Mouse (Mus musculus) ovary, adult 18-20 months (tissue): ENCODE results near the gene Bco2.

ENCODE experiments used
- DNase-seq: peaks from one replicate; pipeline ENCODE4 v3.0.0; 2022; ENCODE audit warnings: low spot score, mixed read lengths

Bco2 gene

DNA sequence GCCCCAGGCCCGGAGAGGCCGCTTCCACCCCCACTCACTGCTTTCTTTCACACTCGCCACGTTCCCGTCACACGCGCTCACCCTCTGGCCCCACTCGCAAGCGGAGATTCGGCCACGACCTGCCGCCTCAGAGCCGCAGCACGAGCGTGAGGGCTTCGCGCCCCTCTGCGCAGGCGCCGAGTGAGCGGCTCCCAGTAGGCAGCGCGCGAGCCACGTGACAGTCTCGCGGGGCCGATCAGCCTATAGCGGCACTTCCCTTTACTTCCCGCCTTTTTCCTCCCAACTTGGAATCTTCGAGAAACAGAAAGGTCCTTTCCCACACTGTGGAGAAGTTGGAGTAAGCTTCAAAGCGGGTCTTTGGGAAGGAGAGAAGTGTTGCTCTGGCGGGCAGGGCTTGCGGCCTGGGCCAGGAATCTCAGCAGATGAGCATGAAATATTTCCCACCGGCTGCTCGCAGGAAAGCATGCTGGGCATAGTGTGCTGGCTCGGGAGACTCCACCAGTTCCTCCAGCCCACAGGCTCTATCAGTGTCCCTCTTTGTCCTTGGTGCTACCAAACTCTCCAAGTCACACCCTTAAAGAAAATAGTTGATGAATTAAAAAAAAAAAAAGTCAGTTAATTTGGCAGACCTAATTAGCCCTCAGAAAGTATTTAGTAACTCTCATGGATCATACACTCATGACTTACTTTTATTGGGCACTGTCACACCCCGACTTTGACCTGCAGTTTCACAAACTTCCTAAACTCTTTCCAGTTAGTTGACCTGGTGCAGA, 6.3 kb upstream of the Bco2 start, which contains the start of gene Tex12:
Gene Tex12 (minus strand): TSS at position 181 of the 773 bp plus-strand sequence.
- DNase-seq: no peak

DNA sequence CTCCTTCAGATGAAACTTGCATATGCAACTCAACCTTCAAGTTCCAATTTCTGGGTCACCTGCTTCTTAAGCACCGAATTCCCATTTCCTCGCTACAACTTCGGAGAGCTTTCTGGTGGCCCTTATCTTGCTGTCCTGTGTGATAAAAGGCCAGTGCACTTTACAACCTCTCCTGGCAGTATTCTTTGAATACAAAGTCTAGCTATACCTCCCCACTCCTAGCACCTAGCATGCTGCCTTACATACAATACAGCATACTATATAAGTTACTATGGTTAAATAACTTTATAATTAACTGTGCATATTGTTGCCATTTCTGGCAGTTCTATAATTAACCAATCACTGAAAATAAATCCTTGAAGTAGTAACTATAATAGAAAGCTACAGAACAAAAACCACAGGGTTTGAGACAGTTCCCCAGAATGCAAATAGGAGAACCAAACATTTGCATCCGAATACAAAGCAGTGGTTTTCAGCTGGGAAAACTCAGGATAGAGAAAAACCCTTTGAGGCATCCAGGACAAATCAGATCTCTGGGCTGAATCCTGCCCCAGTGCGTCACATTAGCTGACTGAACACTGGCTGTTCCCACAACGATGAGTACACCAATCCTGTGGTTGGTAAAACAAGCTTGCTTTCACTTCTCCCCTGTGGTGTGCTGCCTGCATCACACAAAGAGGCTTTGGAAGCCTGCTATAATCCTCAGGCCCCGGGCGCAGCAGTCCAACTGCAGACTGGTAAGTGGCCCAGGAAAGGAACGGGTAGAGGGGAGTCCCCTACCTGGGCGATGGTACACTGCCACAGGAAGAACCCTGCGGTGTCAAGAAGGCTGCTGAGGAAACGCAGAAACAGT, 514 bp downstream of the Bco2 start, which contains the start of gene Il18:
Gene Il18 (plus strand): TSS at position 587 of the 853 bp plus-strand sequence.
- peak; percentile 24 for DNase-seq

DNA sequence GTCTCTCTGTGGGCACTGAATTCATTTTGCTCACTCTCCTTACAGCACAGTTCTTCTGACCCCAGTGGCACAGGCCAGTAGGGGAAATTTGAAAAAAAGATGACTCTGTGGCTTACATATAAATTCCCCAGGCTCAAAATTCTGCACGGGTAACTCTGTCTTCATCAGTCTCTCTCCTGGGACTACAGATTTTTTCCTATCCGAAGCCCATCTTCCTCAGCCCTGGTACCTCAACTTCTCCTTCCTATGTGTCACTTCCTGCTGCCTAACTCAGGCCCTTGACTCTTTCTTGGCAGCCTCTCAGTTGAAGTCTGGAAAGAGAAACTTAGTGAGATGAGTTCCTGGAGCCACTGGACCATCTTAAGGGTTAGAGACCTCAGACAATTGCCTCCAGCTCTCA, 1.4 kb downstream of the Bco2 start:
- no peak for DNase-seq

DNA sequence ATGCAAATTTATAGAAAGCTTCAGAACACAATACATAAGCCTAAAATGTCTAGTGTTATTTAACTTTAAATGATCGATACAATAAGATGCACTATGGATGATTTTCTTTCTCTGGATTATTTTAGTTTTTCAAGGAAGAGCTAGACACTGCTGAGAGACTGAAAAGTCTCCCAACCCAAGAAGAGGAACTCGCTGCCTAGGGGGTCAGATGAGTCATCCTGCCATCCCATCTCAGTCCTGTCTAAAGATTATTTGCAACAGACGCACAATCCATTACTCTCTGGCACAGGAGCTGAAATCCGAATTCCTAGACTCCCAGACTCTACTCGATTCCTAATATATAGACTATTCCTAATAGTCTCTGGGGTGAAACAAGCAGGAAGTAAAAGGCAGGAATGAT, 2.8 kb downstream of the Bco2 start:
- DNase-seq: no peak

DNA sequence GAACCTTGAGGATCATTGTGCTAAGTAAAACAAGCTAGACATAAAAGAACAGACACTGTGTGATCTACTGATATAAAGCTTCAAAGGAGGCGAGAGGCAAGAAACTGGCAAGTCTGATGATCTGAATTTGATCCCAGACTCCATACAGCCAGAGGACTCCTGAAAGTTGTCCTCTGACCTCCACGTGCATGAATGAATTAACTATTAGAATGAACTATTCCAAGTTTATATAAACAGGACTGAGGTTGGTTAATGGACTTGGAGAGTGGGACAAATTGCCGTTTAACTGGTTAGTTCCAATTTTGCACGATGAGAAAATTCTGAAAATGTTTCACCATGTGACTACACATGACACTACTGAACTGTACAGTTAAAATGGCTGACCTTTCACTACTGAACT, 6.0 kb downstream of the Bco2 start:
- no peak for DNase-seq

DNA sequence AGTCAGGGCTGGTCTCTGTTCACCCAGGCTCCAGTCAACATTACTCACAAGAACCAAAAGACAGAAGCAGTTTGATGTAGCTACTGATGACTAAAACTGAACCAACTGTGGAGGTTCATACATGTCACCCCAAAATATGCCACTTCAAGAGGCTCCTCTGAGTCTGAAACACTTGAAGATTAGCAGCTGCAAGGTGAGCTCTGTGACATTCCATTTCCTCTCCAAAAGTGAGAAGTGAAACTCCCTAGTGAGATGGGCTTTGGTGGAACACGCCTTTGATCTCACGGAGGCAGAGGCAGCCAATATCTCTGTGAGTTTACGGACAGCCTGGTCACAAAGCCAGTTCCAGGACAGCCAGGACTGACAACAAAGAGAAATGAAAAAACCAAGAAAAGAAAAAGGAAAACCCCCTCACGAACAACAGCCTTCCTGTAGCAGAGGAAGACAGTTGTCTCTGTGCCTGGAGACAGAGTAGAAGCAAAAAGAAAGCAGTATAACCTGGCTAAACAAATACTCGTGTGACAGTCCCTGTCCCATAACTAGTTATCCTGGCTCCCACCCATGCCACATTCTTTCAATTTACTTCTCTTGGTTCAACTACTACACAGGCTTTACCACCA, 7.0 kb downstream of the Bco2 start:
- no peak for DNase-seq

DNA sequence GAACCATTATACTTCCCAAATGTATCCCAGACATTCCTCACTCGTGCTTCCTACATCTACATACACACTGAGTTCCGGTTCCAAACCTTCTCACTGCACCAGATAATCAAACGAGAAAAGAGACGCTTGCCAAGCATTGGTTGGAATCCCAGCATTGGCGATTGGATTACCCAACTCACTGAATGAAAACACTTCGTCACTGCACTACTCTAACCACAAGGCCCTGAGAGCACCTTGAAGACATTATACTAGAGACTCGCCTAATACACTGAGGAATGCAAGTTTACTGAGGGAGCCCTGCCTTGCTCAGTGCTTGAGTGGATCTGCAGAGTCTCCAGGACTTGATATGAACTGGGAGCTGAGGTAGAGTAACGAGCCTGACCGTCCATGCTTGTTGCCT, 12.6 kb downstream of the Bco2 start:
- DNase-seq: no peak

DNA sequence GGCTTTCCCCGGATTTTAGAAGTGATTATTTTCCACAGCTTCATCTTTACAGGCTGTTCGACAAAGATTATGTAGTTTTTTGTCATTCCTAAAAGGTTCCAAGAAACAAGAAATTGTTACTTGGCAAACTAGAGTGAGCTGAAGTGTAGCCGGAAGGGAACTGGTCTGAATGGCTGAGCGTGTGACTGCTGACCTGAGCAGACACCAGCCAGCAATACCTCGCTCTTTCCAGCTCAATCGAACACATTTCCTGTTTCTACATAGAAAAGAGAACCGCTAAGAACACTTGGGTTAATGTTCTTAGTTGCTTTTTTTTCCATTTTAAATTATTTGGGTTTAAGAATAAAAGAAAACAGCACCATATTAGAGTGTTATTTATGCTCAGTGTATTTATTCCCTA, 14.8 kb downstream of the Bco2 start:
- DNase-seq: no peak

DNA sequence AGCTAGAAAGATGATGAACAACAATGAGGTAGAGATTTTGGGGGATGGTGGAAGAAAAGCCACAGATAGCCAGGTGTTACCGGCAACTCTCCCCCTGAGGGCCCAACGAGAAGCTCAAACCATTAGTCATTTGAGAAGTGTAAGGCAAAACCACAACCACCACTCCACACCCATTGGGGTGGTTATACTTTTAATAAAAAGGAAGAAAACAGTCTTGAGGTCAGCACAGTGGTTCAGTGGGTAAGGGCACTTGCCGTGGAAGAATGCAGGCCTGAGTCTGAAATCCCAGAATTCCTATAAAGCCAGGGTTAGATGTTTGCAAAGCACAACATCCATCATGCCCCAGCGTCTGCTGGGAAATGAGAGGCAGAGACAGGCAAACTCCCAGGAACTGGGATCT, 17.7 kb downstream of the Bco2 start:
- DNase-seq: no peak

DNA sequence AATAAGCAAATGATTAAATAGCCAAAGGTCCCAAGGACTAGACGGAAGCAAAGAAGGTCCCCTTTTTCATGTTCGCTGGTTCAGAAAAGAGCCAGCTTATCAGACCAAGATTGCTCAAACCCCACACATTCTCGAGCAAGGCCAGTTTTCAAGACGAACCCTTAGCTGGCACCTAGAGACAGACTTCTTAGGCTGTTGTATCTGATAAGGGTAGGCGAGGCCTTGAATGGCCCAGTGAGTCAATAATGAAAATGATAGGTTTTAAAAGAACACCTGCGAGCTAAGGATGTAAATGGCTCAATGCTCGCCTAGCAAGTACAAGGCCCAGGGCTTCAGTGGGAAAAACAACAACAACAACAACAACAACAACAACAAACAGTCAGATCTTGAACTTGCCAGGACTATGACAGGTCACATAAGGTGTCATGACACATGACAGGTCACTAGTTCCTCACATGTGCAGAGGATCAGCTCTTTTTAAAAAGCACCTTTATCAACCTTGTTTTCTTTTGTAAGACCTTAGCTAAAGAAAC, 18.3 kb downstream of the Bco2 start:
- no peak for DNase-seq

DNA sequence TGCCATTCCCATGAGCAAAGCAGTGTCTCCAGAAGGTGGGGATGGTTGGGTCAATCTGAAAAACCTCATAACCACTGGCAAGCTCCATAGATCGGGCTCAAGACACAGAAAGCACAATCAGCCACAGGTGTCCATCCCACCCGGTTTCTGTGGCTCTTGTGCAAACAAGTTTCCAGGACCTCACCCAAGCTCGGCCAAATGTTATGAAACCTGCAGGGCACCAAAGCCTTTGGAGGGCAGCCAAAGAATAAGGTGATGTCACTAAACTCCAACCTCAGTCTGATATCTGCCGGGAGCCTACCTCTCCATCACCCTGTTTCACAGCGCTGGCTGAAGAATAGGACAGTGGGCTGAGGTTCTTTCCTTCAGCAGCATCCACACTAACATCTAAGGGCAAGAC, 19.1 kb downstream of the Bco2 start:
- DNase-seq: no peak

DNA sequence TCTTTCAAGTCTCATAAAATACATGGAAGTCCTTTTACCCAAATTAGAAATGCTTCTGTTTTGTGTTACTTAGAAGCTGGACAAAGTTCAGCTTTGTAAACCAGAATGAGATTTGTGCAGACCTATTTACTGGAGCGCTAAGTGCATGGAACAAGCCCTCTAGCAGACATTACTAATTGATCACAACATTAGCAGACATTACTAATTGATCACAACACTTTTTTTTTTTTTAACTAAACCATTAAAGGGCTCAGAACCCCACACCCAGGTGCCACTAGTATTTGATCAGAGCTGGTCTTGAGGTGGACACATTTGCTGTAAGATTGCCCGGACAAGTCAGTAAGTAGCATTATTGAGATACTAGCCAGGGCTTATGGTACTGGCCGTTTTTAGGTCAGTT, 21.2 kb downstream of the Bco2 start:
- no peak for DNase-seq

DNA sequence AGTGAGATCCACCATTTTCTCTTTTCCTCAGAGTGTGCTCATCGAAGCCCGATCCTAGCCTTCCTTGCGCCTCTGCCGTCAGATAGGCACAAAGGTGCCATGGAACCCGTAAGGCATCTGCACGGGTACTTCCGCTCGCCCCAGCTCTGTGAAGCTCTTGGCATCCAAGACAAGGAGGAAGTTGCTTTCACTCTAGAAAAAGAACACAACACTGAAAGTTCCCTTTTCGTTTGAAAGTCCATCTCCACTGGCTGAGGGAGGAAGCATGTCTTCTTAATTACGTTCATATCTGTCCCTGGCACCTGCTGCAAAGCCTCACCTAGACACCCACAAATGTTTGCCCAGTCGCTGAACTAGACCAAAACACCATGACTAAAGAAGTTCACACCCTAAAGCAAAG, 21.7 kb downstream of the Bco2 start:
- DNase-seq: no peak

DNA sequence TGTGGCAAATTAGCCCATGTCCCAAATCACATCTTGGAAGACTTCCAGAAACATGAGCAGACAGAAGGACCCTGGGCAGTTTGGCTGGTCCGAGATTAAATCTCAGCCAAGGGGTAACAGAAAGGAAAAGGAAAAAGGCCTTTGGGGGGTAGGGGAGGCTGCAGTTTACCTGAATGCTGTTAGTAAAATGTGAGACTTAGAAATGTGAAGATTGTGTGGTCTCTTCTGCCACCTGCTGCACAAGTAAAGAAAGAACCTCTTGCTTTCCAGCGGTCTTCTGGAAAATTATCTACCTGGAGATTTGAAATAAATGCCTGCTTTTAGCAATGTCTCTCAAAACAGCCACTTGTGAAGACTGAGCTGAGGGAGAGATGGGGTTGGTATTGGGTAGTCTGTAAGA, 24.1 kb downstream of the Bco2 start:
- no peak for DNase-seq

DNA sequence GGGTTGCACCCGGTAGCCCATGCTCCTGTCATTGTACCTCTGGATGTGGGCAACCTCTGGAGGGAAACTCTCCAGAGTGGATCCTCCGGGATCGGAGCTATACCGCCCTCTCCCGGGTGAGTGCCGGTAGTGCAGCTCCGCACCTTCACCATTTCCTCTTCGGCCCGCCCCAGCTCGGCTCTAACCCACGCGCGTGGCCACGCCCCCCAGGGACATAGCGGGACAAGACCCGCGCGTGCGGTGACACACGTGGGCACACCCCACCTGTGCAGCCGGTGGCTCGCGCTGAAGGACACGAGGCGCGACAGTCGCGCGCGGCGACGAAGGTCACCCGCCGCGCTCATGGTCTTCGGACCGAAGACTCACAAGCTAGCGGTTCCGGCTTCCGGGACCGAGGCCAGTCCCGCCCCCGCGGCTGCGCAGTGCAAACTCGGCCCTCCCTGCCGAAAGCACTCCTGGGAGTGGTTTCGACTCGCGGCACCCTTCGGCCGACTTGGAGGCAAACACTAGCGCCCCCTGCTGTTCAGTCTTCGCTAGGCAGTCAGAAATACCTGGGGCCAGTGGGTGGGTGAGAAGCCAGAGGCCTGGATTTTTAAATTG, 26.6 kb downstream of the Bco2 start, which contains the start of gene Pts:
Gene Pts (minus strand): TSS at position 432 of the 600 bp plus-strand sequence.
- peak; percentile 95 for DNase-seq

DNA sequence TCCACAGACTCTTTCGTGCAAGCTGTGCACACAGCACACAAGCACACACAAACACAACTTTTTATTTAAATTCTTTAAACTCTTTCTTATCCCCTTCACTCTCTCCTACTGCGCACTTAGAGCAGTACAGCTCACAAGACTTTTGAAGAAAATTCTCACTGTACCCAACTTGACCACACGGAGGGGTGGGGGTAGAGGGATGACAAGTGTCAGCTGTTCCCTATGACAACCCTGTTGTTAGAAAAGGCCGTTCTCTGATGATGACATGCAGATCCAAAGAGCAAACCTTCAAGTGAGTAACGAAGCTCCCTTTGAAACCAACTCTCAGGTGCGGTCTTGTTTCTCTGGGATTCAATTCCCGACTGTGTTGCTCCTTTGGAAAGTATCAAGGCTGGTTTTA, 27.1 kb downstream of the Bco2 start:
- DNase-seq: no peak

DNA sequence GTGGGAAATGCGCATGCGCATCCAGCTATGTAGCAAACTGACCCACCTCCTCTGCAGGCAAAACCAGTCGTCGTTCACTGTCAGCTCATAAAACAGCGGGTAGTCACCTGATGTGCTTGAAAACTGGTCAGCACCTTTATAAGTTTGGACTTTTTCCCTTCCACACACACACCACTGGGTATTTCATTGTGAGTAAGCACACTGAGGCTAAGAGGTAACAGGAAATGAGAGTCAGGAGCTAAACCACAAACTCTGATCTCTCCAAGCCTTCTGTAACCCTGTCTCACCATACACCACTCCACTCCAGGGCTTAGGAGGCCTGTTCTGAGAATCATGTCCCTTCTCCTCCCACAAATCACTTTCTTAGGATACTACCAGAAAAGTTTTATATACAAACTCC, 29.4 kb downstream of the Bco2 start:
- no peak for DNase-seq

DNA sequence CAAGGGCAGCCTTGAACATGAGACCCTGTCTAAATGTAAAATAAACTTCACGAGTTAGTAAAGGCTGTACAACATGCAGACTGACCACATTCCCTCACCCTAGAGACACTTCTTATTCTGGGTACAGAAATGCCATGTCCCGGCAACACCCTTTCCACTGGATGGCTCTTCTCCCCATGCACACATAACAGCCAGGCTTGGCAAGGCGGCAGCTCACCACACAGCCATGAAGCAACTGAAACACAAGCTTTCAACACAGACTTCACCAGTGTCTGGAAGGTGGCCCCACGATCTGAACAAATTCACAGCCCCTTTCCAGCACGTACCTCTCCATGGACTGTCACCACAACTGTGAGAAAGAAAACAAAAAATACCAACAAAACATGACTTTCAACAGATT, 30.0 kb downstream of the Bco2 start:
- DNase-seq: no peak

DNA sequence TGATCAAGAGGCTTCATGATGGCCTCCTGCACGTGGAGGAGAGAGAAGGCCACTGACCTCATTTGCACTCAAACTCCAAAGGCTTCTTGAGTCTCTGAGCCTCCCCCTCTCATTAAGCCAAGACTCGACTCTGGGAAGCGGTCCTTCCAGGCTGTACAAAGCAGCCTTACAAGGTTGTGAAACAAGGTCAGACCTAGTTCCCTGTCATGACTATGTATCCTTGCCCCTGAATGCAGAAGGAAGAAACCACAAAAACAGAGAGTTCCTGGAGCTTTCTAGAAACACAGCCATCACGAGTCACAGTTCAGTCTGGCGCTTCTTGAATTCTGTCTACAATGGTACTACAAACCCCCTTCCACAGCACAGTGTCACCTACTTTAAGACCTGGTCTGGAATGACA, 32.4 kb downstream of the Bco2 start:
- DNase-seq: no peak

DNA sequence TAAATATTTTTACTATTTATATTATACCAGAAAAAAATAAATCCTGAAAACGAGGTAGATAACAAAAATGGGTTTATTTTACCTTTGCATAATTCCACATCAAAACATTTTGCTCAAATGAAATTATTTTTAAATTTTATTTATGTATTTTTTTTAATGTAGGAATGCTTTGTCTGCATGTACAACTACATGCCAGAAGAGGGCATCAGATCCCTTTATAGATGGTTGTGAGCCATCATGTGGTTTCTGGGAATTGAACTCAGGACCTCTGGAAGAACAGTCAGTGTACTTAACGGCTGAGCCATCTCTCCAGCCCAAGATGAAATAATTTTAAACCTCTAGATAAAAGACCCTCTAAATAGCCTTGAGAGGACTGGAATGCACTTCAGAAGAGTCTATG, 33.4 kb downstream of the Bco2 start:
- no peak for DNase-seq

DNA sequence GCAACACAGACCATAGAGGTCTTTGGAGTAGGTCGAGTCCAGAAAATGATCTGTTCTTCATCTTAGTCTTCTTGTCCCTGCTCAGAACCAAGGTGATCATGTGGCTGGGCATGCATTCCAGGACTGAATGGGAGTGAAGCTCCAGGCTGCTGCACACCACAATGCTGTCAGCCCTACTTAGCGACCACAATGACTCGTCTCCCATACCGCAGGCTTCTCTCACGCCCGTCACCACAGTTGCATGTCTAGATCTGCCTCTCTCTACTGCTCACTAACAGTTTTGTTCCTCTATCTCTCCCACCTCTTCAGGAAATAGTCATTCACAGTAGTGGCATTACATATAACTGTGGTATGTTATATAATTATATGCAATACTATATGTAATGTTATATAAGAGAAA, 34.2 kb downstream of the Bco2 start:
- DNase-seq: no peak

DNA sequence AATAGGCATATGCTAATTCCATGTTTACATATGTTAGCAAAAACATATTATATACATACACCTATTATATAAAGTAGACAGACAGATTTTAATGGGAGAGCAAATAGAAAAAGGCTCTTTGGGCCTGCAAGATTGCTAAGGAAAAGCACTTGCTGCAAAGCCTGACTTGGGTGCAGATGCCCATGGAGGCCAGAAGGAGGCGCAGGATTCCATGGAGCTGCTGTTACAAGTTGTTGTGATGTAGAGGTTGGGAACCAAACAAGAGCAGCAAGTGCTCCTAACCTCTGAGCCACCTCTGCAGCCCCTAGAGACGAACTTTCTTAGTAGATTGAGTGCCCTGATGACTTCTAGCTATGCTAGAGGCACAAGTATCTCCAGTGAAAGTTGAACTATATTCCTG, 36.2 kb downstream of the Bco2 start:
- no peak for DNase-seq
